Mouse (Mus musculus) heart, embryonic 14.5 days (tissue): ENCODE measurements around the gene Dync2li1. TPM values are rescaled to one million over a fixed set of nuclear protein-coding genes. Genes with fewer than 3 reads are reported as not detected.

ENCODE experiments used
- ATAC-seq: fragments of 200-750 bp; cut with Nextera tagmentation; 2 replicates; pipeline ENCODE4 v1.8.0; 2017; ENCODE audit warnings: low read depth, moderate TSS enrichment; ENCODE audit not compliant: insufficient number of reproducible peaks, insufficient read depth, low FRiP score
- H3K27ac ChIP-seq, 2 experiments: fragments of 200-500 bp in 1 of 2; fragments of 300-500 bp in 1 of 2; sonication (generic) in 1 of 2; replicated peaks in 1 of 2; 2 replicates each; pipeline ENCODE4 v1.5.1; 2012 to 2014; ENCODE audit warnings: low read depth in 2 of 2, low read length in 2 of 2, control low read depth in 1 of 2, mild to moderate bottlenecking in 1 of 2, mixed read lengths in 1 of 2; ENCODE audit not compliant: control insufficient read depth in 1 of 2, insufficient read depth in 1 of 2
- H3K27me3 ChIP-seq: fragments of 300-500 bp; sonication (generic); 2 replicates; pipeline ENCODE4 v1.6.1; 2014; ENCODE audit warnings: mild to moderate bottlenecking, low read length, control low read depth; ENCODE audit not compliant: control insufficient read depth, insufficient read depth
- H3K36me3 ChIP-seq: fragments of 300-500 bp; sonication (generic); 2 replicates; pipeline ENCODE4 v1.6.1; 2014; ENCODE audit warnings: mild to moderate bottlenecking, control low read depth, low read length, mixed read lengths; ENCODE audit not compliant: control insufficient read depth, insufficient read depth
- H3K4me1 ChIP-seq, 2 experiments: fragments of 200-500 bp in 1 of 2; fragments of 300-500 bp in 1 of 2; sonication (generic) in 1 of 2; 2 replicates each; pipeline ENCODE4 v1.6.1; 2012 to 2014; ENCODE audit warnings: low read length in 2 of 2, control low read depth in 1 of 2, mixed read lengths in 1 of 2; ENCODE audit not compliant: control insufficient read depth in 2 of 2, insufficient read depth in 2 of 2
- H3K4me2 ChIP-seq: fragments of 300-500 bp; sonication (generic); 2 replicates; pipeline ENCODE4 v1.6.1; 2014; ENCODE audit warnings: mild to moderate bottlenecking, low read length
- H3K4me3 ChIP-seq, 2 experiments: fragments of 200-500 bp in 1 of 2; fragments of 300-500 bp in 1 of 2; sonication (generic) in 1 of 2; 2 replicates each; pipeline ENCODE4 v1.5.1; 2012 to 2014; ENCODE audit warnings: low read length in 2 of 2, mild to moderate bottlenecking in 2 of 2, control low read depth in 1 of 2, low read depth in 1 of 2, moderate library complexity in 1 of 2; ENCODE audit not compliant: control insufficient read depth in 1 of 2, insufficient read depth in 1 of 2
- H3K9ac ChIP-seq: fragments of 300-500 bp; sonication (generic); 2 replicates; pipeline ENCODE4 v1.6.1; 2014; ENCODE audit warnings: mild to moderate bottlenecking, low read length
- H3K9me3 ChIP-seq: fragments of 300-500 bp; sonication (generic); 2 replicates; pipeline ENCODE4 v1.6.1; 2016; ENCODE audit warnings: low read length, control low read depth; ENCODE audit not compliant: control insufficient read depth
- WGBS: fragments of 180-500 bp; shearing (Covaris S2); extraction: QIAGEN DNeasy Blood & Tissue Kit; methylation state at CpG from one replicate; pipeline ENCODE4 v1.1.7; 2014; 5-methylcytosine and 5-hydroxymethylcytosine counted together
- polyA plus RNA-seq: library from polyadenylated mRNA; unstranded; fragments of >200 nt; fragmentation: Nextera tagmentation; extraction: Ambion mirVana; gene quantifications from 2 replicates; pipeline ENCODE4 v1.2.1, GENCODE M21; 2014

Gene Dync2li1
- polyA plus RNA-seq, 1 experiment from 2014 or later, result 14.9 TPM

- WGBS, result 72% methylated on average over 16 of the region's 16 CpGs
- Histone ChIP-seq H3K4me1 (peaks cover 3 to 7% of the 10 kb centered on the region in 2 experiments; a peak in 2 of 4 replicates), H3K9me3 (no peaks in the 10 kb centered on the region), H3K9ac (no peak overlapping the region), H3K27me3 (peaks cover 12% of the 10 kb centered on the region), H3K27ac (no peak overlapping the region), H3K4me2 (no peak overlapping the region), H3K36me3 (no peaks in the 10 kb centered on the region), H3K4me3 (no peak overlapping the region)
- no peak for ATAC-seq
Observed at GRCm38 (mm10) chr17:84672376-84673369, 46.4 kb downstream of the Dync2li1 start.

GRCm38 (mm10) chr17:84674048-84674447, 47.8 kb downstream of the Dync2li1 start:
- WGBS, result 44% methylated on average over 7 of the region's 7 CpGs
- Histone ChIP-seq H3K9me3 (no peaks in the 10 kb centered on the region), H3K36me3 (no peaks in the 10 kb centered on the region), H3K27me3 (peaks cover 12% of the 10 kb centered on the region), H3K4me1 (peaks cover 3 to 7% of the 10 kb centered on the region in 2 experiments; a peak in 2 of 4 replicates), H3K4me2 (no peak overlapping the region), H3K4me3 (no peak overlapping the region), H3K9ac (no peak overlapping the region), H3K27ac (no peak overlapping the region)
- ATAC-seq, result no peak

- Histone ChIP-seq H3K27ac (no peak overlapping the region), H3K36me3 (no peaks in the 10 kb centered on the region), H3K4me3 (no peak overlapping the region), H3K9ac (no peak overlapping the region), H3K9me3 (no peaks in the 10 kb centered on the region), H3K4me2 (peak overlapping the region; percentile 91; the same call in 1 of the 2 replicates), H3K4me1 (peaks cover 3 to 7% of the 10 kb centered on the region in 2 experiments; a peak in 2 of 4 replicates), H3K27me3 (peaks cover 12% of the 10 kb centered on the region)
- no peak for ATAC-seq
- 52% methylated on average over 4 of the region's 4 CpGs for WGBS
Observed at GRCm38 (mm10) chr17:84675204-84675603, 48.9 kb downstream of the Dync2li1 start.

- ATAC-seq, result no peak
- Histone ChIP-seq H3K4me1 (peaks cover 3 to 7% of the 10 kb centered on the region in 2 experiments; a peak in 2 of 4 replicates), H3K4me2 (peak within 1 kb of the TSS; percentile 91), H3K27me3 (peaks cover 12% of the 10 kb centered on the region), H3K27ac (no peak within 1 kb of the TSS), H3K4me3 (peak within 1 kb of the TSS; percentile 43 to 49), H3K9me3 (no peaks in the 10 kb centered on the region), H3K9ac (peak within 1 kb of the TSS; percentile 62), H3K36me3 (no peaks in the 10 kb centered on the region)
- under 1% methylated on average over 24 of the region's 24 CpGs for WGBS
Observed at GRCm38 (mm10) chr17:84675951-84676366, 49.7 kb downstream of the Dync2li1 start, which contains the start of gene Abcg8. Gene Abcg8, plus strand, starts transcription at chr17:84676302.

- Histone ChIP-seq H3K4me3 (no peak overlapping the region), H3K36me3 (no peaks in the 10 kb centered on the region), H3K27me3 (peaks cover 12% of the 10 kb centered on the region), H3K27ac (no peak overlapping the region), H3K4me1 (peaks cover 3 to 7% of the 10 kb centered on the region in 2 experiments; a peak in 2 of 4 replicates), H3K4me2 (no peak overlapping the region), H3K9me3 (no peaks in the 10 kb centered on the region), H3K9ac (no peak overlapping the region)
- 88% methylated on average over 11 of the region's 11 CpGs for WGBS
- no peak for ATAC-seq
Observed at GRCm38 (mm10) chr17:84677595-84677994, 51.3 kb downstream of the Dync2li1 start.

- no peak overlapping the region for H3K27ac ChIP-seq
- H3K4me2 ChIP-seq, result no peak overlapping the region
- H3K4me3 ChIP-seq, result no peak overlapping the region
- no peaks in the 10 kb centered on the region for H3K4me1 ChIP-seq
- H3K36me3 ChIP-seq, result no peaks in the 10 kb centered on the region
- no peaks in the 10 kb centered on the region for H3K27me3 ChIP-seq
- no peak overlapping the region for H3K9ac ChIP-seq
- H3K9me3 ChIP-seq, result no peaks in the 10 kb centered on the region
- WGBS, result 79% methylated on average over 3 of the region's 3 CpGs
- no peak for ATAC-seq
Observed at GRCm38 (mm10) chr17:84681670-84682069, 55.4 kb downstream of the Dync2li1 start.

- Histone ChIP-seq H3K9me3 (no peaks in the 10 kb centered on the region), H3K4me2 (no peak within 1 kb of the TSS), H3K4me3 (no peak within 1 kb of the TSS), H3K36me3 (no peaks in the 10 kb centered on the region), H3K9ac (no peak within 1 kb of the TSS), H3K27ac (no peak within 1 kb of the TSS), H3K4me1 (no peaks in the 10 kb centered on the region), H3K27me3 (no peaks in the 10 kb centered on the region)
- no peak for ATAC-seq
- 56% methylated on average over 18 of the region's 18 CpGs for WGBS
Observed at GRCm38 (mm10) chr17:84682734-84683717, 56.7 kb downstream of the Dync2li1 start, which contains the start of gene Abcg5. Gene Abcg5, minus strand, starts transcription at chr17:84683011.
